Mouse (Mus musculus): ENCODE data around the gene Zfp580.

GRCm38 (mm10) chr7:5037467-5037866 is 13.9 kb upstream of the Zfp580 start:
- TF ChIP-seq POLR2A (IDR thresholded peaks at IDR 0.05; ENCODE audit: control insufficient read depth, extremely low read depth, insufficient read depth, low read length, poor library complexity) = no peak
- TF ChIP-seq CTCF (IDR thresholded peaks at IDR 0.05; ENCODE audit: borderline replicate concordance, control insufficient read depth, extremely low read depth, insufficient read depth, low read length, poor library complexity) = no peak
